Mouse (Mus musculus) myocyte (in vitro differentiated cells): ENCODE measurements at regions not wholly inside any gene's neighbourhood (a gene's known extent, or its start where the extent isn't known, plus 50 kb on each side); places are given as distances from the start of the nearest gene placed in this dataset.

ENCODE experiments used
- H3K27me3 ChIP-seq: one replicate; pipeline ENCODE4 v1.6.1; 2011; ENCODE audit not compliant: control insufficient read depth, insufficient read depth, insufficient read length
- H3K36me3 ChIP-seq: one replicate; pipeline ENCODE4 v1.6.1; 2011; ENCODE audit not compliant: control insufficient read depth, insufficient read depth
- H3K4me2 ChIP-seq: one replicate; pipeline ENCODE4 v1.6.1; 2011; ENCODE audit warnings: low read depth, control low read depth
- H3K4me3 ChIP-seq: one replicate; pipeline ENCODE4 v1.5.1; 2011; ENCODE audit warnings: mild to moderate bottlenecking, control low read depth, moderate library complexity
- H3K79me2 ChIP-seq: one replicate; pipeline ENCODE4 v1.6.1; 2011; ENCODE audit not compliant: control insufficient read depth, insufficient read depth
- H3ac ChIP-seq: one replicate; pipeline ENCODE4 v1.6.1; 2011; ENCODE audit not compliant: control insufficient read depth, insufficient read length
- CEBPB ChIP-seq: IDR thresholded peaks from 2 replicates; pipeline ENCODE4 v1.6.1; 2011; ENCODE audit warnings: mild to moderate bottlenecking, moderate library complexity; ENCODE audit not compliant: poor library complexity, insufficient read depth, severe bottlenecking
- E2F4 ChIP-seq: IDR thresholded peaks from one replicate; pipeline ENCODE4 v1.6.1; 2011; ENCODE audit warnings: mild to moderate bottlenecking, control low read depth, moderate library complexity; ENCODE audit not compliant: insufficient read depth
- MAX ChIP-seq: IDR thresholded peaks from one replicate; pipeline ENCODE4 v1.6.1; 2011; ENCODE audit warnings: low read depth, mild to moderate bottlenecking, control low read depth
- MYOD1 ChIP-seq, 3 experiments: IDR thresholded peaks; one replicate each; pipeline ENCODE4 v1.6.1; 2011; ENCODE audit warnings: control low read depth in 2 of 3, low read depth in 2 of 3, mild to moderate bottlenecking in 2 of 3, moderate library complexity in 1 of 3; ENCODE audit not compliant: insufficient read length in 2 of 3, control insufficient read depth in 1 of 3
- MYOG ChIP-seq, 3 experiments: IDR thresholded peaks; one replicate each; pipeline ENCODE4 v1.6.1; 2011; ENCODE audit warnings: control low read depth in 2 of 3, low read depth in 2 of 3, mild to moderate bottlenecking in 2 of 3; ENCODE audit not compliant: insufficient read length in 2 of 3, control insufficient read depth in 1 of 3, insufficient read depth in 1 of 3
- POLR2A ChIP-seq: IDR thresholded peaks from one replicate; pipeline ENCODE4 v1.6.1; 2011; ENCODE audit warnings: low read depth, mild to moderate bottlenecking, control low read depth, moderate library complexity; ENCODE audit not compliant: insufficient read length
- POLR2AphosphoS2 ChIP-seq: IDR thresholded peaks from one replicate; pipeline ENCODE4 v1.6.1; 2011; ENCODE audit warnings: low read depth, control low read depth; ENCODE audit not compliant: insufficient read length
- REST ChIP-seq: IDR thresholded peaks from one replicate; pipeline ENCODE4 v1.6.1; 2011; ENCODE audit warnings: mild to moderate bottlenecking, control low read depth, moderate library complexity; ENCODE audit not compliant: insufficient read depth, insufficient read length
- SRF ChIP-seq: IDR thresholded peaks from one replicate; pipeline ENCODE4 v1.6.1; 2011; ENCODE audit warnings: low read depth; ENCODE audit not compliant: control insufficient read depth, insufficient read length
- TCF12 ChIP-seq: IDR thresholded peaks from one replicate; pipeline ENCODE4 v1.6.1; 2011; ENCODE audit warnings: mild to moderate bottlenecking, control low read depth; ENCODE audit not compliant: poor library complexity, insufficient read depth, severe bottlenecking
- TCF3 ChIP-seq: IDR thresholded peaks from one replicate; pipeline ENCODE4 v1.6.1; 2011; ENCODE audit warnings: low read depth, control low read depth; ENCODE audit not compliant: insufficient read length
- USF1 ChIP-seq: IDR thresholded peaks from one replicate; pipeline ENCODE4 v1.6.1; 2011; ENCODE audit warnings: low read depth, mild to moderate bottlenecking, control low read depth, moderate library complexity

DNA sequence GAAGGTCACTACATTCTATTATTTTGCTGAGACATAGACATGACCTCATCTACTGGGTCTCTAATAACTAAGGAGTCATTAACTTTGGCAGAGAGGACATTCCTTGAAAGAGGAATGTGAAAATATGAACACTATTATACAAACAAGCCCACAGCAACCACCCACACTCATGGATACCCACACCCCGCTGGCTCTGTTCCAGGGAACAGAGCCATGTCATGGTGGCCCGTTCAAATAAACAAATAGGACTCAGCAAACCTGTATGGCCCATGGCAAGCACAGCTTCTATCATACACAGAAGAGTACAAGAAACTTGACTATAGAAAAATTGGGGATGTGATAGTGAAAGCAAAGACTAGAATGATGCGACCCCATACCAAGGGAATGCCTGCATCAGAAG is 265.8 kb downstream of the Kcna4 start:
- H3K4me3 ChIP-seq, result no peak overlapping the region
- no peaks in the 10 kb centered on the region for H3K79me2 ChIP-seq
- no peaks in the 10 kb centered on the region for H3K27me3 ChIP-seq
- no peak for TF ChIP-seq CEBPB
- no peak for TF ChIP-seq MYOG (IDR thresholded peaks at IDR 0.05; ENCODE audit: control insufficient read depth in 1 of 3, insufficient read depth in 1 of 3, insufficient read length in 2 of 3, low read depth in 2 of 3)
- no peak for TF ChIP-seq E2F4
- no peak for TF ChIP-seq POLR2AphosphoS2
- TF ChIP-seq USF1, result no peak
- no peak for TF ChIP-seq SRF
- no peak for TF ChIP-seq TCF12
- no peak for TF ChIP-seq MYOD1 (IDR thresholded peaks at IDR 0.05; ENCODE audit: control insufficient read depth in 1 of 3, insufficient read length in 2 of 3, low read depth in 2 of 3)
- TF ChIP-seq REST, result no peak
- no peak for TF ChIP-seq MAX
- no peak for TF ChIP-seq POLR2A
- no peak for TF ChIP-seq TCF3
- no peaks in the 10 kb centered on the region for H3K36me3 ChIP-seq
- H3ac ChIP-seq, result no peak overlapping the region
- H3K4me2 ChIP-seq, result no peak overlapping the region

GRCm38 (mm10) chr2:107569618-107570017 is 279.2 kb downstream of the Kcna4 start:
- TF ChIP-seq TCF12 (no peak), USF1 (no peak)
- no peak overlapping the region for H3ac ChIP-seq
- H3K36me3 ChIP-seq, result no peaks in the 10 kb centered on the region
- H3K4me3 ChIP-seq, result no peak overlapping the region
- H3K79me2 ChIP-seq, result no peaks in the 10 kb centered on the region
- no peaks in the 10 kb centered on the region for H3K27me3 ChIP-seq
- H3K4me2 ChIP-seq, result no peak overlapping the region

- H3K4me2 ChIP-seq, result no peak overlapping the region
- H3ac ChIP-seq, result no peak overlapping the region
- H3K4me3 ChIP-seq, result no peak overlapping the region
- no peaks in the 10 kb centered on the region for H3K79me2 ChIP-seq
- no peaks in the 10 kb centered on the region for H3K36me3 ChIP-seq
- H3K27me3 ChIP-seq, result no peaks in the 10 kb centered on the region
- TF ChIP-seq E2F4 (no peak), TCF12 (no peak), TCF3 (no peak), REST (no peak), POLR2AphosphoS2 (no peak), CEBPB (no peak), SRF (no peak), MYOG (IDR thresholded peaks at IDR 0.05; ENCODE audit: control insufficient read depth in 1 of 3, insufficient read depth in 1 of 3, insufficient read length in 2 of 3, low read depth in 2 of 3) (no peak), MAX (no peak), USF1 (no peak), POLR2A (no peak), MYOD1 (IDR thresholded peaks at IDR 0.05; ENCODE audit: control insufficient read depth in 1 of 3, insufficient read length in 2 of 3, low read depth in 2 of 3) (no peak)
Measured at GRCm38 (mm10) chr2:107609872-107610559, 319.6 kb downstream of the Kcna4 start.

- no peak overlapping the region for H3ac ChIP-seq
- H3K79me2 ChIP-seq, result no peaks in the 10 kb centered on the region
- no peaks in the 10 kb centered on the region for H3K36me3 ChIP-seq
- H3K27me3 ChIP-seq, result no peaks in the 10 kb centered on the region
- no peak overlapping the region for H3K4me2 ChIP-seq
- H3K4me3 ChIP-seq, result no peak overlapping the region
- no peak for TF ChIP-seq TCF12
- TF ChIP-seq POLR2AphosphoS2, result no peak
- TF ChIP-seq MAX, result no peak
- no peak for TF ChIP-seq E2F4
- TF ChIP-seq CEBPB, result no peak
- no peak for TF ChIP-seq POLR2A
- no peak for TF ChIP-seq REST
- no peak for TF ChIP-seq SRF
- no peak for TF ChIP-seq TCF3
- no peak for TF ChIP-seq MYOD1 (IDR thresholded peaks at IDR 0.05; ENCODE audit: control insufficient read depth in 1 of 3, insufficient read length in 2 of 3, low read depth in 2 of 3)
- no peak for TF ChIP-seq USF1
- TF ChIP-seq MYOG (IDR thresholded peaks at IDR 0.05; ENCODE audit: control insufficient read depth in 1 of 3, insufficient read depth in 1 of 3, insufficient read length in 2 of 3, low read depth in 2 of 3), result no peak
Measured at GRCm38 (mm10) chr2:107611811-107612210, 321.4 kb downstream of the Kcna4 start.

GRCm38 (mm10) chr2:107612221-107612620 is 321.8 kb downstream of the Kcna4 start:
- TF ChIP-seq MAX (no peak), TCF12 (no peak), MYOG (IDR thresholded peaks at IDR 0.05; ENCODE audit: control insufficient read depth in 1 of 3, insufficient read depth in 1 of 3, insufficient read length in 2 of 3, low read depth in 2 of 3) (no peak), SRF (no peak), E2F4 (no peak), CEBPB (no peak), REST (no peak), TCF3 (no peak), POLR2AphosphoS2 (no peak), MYOD1 (IDR thresholded peaks at IDR 0.05; ENCODE audit: control insufficient read depth in 1 of 3, insufficient read length in 2 of 3, low read depth in 2 of 3) (no peak), USF1 (no peak), POLR2A (no peak)
- Histone ChIP-seq H3K27me3 (no peaks in the 10 kb centered on the region), H3K36me3 (no peaks in the 10 kb centered on the region), H3K4me3 (no peak overlapping the region), H3K4me2 (no peak overlapping the region), H3ac (no peak overlapping the region), H3K79me2 (no peaks in the 10 kb centered on the region)
